Mouse (Mus musculus) embryo, embryonic 11.5 days (tissue): ENCODE measurements around the gene Josd1.
A peak's percentile ranks its signal among the peaks of the same experiment; 100 is the strongest.
"Not testable (repeated sequence)": the region's sequence is repeated elsewhere in the genome, so short reads cannot be mapped to it uniquely, and the experiment has no call there.

Experiments
- DNase-seq: peaks from one replicate; pipeline ENCODE4 v3.0.0-alpha.2; 2012; ENCODE audit warnings: low read depth, low spot score

Josd1 gene

DNA sequence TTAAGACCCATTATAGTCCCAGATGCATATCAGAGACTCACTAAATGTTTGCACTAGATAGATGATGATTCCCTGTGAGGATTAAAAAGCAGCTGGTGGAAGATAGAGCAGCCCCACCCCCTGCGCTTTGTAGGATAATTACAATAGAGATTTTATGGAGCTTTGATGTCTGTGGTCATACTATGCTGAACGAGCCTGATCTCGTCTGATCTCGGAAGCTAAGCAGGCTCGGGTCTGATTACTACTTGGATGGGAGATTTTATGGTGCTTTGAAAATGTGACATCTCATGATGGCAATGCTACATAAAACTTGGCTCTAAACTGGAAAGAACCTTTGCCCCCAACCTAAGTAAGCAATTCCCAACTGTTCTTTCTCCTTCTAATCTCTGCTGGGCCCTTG is 4.6 kb upstream of the Josd1 start:
- no peak for DNase-seq

DNA sequence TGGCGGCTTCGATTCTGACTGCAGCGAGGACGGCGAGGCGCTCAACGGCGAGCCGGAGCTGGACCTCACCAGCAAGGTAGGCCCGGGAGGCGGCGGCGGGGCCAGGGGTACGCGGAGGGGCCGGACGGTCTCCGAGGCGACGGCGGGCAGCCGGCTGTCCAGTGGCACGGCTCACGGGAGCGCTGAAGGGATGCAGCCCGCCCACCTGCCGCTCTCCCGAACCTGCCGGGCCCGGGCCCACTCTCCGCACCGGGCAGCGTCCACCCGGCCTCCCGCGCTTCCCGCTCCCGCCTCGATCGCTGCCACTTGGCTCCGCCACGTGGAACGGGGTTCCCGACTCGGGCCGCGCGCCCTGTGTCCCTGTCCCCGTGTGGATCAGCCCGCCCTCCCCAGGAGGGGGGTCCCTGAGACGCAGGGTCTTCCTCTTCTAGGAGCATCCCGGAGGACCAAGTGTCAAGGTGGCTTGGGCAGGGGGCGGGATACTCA is 3.3 kb upstream of the Josd1 start:
- DNase-seq = no peak

DNA sequence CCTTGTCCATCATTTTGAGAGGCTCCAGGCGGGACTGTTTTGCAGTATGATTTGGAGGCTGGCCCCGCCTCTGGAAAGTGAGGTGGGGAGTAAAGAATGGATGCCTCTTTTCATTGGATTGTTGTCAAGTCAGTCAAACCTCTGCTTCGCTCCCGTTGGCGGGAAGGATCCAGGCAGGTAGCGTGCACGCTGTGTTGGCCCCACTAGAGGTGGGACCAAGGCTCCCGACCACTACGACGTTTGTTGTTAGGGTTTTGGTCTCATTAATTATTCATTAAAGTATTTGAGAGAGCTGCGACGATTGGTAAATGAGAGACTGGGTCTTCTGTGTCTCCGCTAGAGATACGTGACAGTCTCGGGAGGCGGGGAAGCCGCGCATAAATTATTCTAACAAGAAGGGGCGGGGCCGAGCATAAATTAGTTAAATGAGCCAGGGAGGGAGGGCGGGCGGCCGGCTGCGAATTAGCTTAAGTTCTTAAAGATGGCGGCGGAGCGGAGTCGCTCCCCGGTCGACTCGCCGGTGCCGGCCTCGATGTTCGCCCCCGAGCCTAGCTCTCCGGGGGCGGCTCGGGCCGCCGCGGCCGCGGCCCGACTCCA is 2.8 kb upstream of the Josd1 start, which contains the start of gene Gtpbp1:
TSS of gene Gtpbp1 (plus strand) at position 420 of the 597 bp plus-strand sequence.
- peak; percentile 98 for DNase-seq

DNA sequence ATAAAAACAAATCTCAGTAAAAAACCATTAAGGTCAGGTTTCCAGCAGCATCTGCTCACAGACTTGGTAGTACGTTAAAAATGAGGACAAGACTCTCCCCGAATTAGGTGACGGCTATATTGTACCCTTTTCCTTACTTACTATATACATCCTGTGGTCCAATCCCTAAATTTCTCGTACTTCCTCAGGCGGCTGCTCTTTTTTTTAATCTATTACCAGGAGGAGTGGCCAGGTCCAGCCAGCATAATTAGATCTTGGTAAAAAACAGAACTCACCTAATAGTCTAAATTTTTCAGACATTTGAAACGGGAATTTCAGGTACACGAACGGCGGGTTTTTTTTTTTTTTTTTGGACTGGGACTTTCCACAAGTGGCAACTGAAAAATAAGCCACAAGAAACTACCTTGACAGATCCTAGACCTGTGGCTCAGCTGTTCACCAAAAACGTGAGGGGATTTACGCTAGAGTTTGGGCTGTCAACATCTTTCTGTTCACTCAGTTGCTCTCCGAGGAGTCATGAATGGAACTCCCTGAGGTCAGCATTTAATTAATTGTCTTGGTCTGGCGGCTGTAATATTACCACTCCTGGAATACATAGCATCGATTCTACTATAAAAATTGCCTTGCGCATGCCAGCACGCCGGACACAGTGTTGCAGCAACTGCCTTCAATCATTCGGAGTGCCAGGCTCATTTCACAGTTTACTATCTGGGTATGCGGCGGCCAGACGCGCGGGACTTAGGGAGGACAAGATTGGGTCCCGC is 2.1 kb upstream of the Josd1 start:
- no peak for DNase-seq

DNA sequence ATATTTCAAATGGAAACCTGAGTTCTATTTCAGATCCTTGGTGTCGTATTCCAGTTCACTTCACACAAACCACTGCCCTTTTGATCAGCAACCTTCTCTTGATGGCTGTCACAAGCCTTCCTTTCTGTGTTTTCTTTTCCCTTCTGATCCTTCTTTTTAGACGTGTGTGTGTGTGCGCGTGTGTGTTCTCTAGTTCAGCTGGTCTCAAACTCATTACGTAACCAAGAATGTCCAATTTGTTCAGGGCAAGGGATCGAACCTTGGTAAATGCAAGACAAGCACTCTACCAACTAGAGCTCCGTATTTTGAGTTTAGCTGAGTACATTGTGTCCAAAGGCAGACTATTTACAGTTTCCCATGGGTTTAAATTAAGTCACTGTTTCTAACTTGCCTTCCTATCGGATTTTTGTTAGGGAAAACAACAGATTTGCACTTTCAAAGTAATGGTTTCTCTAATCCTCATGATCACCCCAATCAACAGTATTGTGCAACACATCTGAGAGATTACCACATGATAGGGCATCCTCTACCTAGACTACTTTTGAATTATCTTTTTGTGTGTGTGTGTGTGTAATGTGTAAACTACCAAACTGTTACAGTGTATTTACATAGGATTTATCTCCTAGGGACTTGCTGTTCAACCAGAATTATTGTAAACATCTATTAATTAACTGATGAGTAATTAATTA is 693 bp upstream of the Josd1 start:
- DNase-seq = no peak

DNA sequence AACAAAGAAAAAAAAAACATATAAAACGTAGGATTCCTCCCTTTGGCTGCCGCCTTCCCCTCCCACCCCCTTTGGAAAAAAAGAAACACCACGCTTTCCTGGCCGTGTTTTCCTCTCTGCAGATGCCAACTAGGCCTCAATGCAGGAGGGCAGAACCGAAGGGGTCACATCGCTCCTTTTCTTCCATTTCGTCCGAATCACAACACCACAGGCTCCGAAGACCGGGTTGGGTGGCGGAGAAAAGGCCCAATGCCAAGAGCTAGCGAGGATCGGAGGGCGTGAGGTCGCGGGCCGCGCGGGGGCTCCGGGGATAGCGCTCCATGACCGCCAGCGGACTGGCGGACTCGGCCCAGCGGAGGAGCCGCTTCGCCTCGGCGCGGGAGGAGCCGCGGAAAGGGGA is 544 bp downstream of the Josd1 start:
- peak; percentile 16 for DNase-seq

DNA sequence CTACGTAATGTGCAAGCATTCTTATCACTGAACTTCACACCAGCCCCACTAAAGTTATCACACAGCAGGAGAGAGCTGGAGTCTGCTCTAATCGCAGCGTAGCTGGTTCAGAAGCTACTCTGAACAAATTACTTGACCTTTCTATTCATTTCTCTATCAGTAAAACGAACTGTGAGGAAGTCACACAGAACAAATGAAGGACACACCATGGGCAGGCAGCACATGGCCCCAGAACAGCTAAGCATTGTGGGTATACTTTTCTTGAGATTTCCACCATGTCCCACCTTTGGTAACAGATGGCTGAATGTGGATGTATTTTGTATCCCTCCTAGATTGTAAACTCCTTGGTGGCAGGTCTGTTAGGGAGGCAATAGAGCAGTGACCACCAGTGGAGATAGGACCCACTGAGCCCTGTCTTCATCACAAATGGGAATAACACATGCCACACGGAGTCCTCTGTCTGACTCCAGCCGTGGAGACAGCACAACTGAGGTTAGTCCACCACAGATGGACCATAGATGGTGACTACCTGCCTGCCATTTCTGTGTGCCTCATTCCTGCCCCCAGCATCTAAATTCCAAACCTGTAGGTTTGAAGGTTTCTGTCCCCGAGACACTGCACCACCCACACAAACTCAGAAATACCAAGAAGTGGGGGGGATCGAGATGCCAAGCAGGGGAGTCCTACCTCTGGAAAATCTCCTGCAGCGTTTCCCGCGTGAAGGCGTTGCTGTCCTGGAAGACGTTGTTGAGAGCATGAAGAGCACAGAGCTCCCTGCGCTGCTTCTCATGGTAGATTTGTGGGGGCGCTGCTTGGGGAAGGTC is 1.5 kb downstream of the Josd1 start:
- DNase-seq = no peak

DNA sequence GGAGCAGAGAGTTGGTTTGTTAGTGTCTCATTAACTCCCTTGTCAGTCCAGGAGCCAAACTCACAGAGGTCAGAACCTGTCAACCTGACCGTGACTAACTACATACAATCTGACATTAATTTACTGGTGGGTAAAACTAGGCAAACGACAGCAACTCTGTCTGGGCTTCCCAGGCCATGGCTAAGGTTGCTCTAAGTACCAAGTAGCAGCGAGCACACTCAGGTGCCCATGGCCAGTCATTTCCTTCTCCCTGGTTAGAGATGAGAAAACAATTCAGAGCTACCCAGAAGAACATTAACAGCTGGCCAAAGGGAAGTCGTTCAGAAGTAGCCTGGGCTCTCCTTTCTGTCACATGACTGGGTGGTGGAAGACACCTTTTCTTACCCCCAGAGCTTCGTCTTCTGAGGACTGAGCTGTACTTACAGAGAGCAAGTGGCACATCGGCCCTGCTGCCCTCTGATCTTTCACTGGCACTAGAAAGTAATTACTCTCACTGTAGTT is 2.5 kb downstream of the Josd1 start:
- DNase-seq = no peak

DNA sequence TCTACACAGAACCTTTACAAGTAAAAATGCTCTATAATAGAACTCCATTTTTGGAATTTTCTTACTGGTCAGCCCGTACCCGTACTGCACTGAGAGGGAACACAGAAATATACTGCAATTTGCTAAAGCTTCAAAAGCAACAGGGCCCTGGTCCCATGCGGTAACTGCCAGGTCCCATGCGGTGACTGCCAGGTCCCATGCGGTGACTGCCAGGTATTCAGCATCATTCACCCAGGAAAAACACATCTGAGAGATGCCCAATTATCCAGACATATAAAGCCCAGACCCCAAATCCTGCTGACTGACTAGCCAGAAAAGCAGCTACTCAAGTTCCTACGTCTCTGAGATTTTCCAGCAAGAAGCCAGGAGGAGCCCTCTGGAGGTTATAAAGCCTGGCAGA is 3.1 kb downstream of the Josd1 start:
- DNase-seq = no peak

DNA sequence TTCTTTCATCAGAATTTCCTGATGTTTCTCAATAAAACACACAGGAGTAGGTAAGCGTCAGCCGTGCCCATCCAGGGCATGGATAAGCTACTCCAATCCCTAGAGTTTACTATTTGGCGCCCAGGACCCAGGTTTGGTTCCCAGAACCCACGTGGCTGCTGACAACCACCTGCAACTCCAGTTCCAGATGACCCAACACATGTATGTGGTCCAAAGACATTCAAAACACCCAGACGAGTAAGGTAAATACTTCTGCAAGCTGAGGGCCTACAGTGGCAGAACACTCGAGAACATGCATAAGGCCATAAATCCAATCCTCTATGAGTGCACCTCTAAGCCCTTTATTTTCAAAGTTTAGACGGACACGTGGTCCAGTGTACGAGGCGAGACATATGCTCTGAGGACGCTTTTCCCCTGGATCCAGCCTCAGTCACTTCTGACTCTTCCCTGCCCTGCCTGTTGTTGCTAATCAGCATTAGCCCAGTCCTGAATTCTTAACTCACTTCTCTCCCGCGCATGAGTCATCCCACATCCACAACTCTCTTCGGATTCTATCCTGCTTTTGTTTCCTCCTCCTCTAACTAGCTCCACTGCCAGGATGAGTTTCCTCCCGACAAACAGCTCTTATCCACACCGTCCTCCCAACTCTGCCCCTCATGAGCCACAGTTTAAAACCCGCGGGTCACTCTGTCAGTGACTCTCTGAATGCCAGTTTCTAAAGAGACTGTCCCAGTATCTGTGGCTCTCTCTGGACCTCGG is 3.8 kb downstream of the Josd1 start:
- DNase-seq = no peak

DNA sequence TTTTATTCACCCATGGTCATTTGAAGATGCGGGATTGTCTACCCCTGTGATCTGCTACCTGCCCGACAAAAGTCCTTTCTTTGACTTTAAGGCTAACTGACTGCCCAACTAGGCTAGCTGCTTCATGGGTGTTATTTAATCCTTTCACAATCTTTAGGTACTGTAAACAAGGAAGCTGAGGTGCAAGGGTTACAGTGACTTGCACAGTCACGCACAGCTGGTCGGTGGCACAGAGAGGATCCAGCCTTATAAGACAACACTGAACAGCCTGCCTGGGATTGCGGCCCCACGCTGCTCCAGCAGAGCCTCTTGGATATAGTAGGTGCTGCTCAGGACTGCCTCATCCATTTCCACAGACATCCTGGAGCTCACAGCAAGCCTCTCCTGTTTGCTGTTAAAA is 4.6 kb downstream of the Josd1 start:
- DNase-seq = no peak

DNA sequence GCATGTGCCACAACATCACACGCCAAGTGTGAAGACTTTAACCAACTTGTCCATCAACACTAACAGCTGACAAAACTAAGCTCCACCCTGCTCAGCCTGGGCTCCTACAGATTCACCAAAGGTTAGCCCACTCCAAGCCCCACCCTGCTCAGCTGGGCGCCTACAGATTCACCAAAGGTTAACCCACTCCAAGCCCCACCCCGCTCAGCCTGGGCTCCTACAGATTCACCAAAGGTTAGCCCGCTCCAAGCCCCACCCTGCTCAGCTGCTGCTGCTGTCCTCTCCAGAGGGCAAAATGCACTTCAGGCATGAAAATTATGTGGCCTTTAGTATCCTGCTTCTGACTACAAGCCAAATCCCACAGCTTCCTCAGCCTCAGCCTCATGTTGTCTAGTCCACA is 5.7 kb downstream of the Josd1 start:
- no peak for DNase-seq

DNA sequence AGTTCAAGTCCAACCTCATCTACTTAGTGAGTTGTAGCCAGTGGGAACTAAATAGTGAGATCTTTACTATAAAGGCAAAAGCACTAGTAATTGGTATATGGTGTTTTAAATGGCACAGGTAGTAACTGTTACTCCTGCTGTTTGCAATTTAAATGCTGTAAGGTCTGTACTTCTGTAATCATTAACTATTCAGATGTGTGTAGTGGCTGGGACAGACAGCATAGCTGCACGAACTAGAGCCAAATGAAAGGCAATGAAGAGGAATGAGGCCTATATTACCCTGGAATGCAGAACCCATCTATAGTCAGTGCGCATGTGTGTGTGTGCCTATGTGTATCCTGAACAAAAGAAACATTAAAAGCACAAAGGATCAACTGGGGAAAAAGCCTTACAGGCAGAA is 9.8 kb downstream of the Josd1 start:
- no peak for DNase-seq

DNA sequence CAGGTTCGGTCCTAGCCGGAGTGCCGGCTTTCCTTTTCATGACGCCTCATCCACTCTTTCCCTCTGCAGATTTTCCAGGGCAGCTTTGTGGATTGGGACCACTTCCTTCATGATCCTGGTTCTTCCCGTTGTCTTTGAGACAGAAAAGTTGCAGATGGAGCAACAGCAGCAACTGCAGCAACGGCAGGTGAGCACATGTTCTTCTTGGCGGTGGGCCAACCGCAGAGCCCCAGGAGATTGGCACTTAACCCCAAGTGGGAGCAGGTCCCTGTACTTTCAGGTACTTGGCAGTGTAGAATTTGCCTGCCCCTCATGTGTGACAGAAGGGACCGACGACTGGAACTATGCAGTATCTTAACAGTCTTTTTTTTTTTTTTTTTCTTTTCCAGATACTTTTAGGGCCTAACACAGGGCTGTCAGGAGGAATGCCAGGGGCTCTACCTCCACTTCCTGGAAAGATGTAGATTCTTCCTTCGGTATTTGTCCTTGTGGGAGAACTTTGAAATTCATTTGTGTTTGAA is 15.8 kb downstream of the Josd1 start:
- not testable (repeated sequence) for DNase-seq

DNA sequence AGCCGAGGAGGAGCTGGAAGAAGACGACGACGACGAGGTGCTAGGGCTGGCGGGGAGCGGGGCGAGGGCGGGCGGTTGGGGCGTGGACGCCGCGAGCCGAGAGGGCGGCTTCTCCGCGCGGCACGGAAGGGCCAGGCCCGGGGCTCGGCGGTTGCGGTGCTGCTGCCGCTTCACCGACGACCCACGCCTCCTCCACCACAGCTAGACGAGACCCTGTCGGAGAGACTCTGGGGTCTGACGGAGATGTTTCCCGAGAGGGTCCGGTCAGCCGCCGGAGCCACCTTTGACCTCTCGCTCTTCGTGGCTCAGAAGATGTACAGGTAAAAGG is 16.8 kb downstream of the Josd1 start:
- no peak for DNase-seq

DNA sequence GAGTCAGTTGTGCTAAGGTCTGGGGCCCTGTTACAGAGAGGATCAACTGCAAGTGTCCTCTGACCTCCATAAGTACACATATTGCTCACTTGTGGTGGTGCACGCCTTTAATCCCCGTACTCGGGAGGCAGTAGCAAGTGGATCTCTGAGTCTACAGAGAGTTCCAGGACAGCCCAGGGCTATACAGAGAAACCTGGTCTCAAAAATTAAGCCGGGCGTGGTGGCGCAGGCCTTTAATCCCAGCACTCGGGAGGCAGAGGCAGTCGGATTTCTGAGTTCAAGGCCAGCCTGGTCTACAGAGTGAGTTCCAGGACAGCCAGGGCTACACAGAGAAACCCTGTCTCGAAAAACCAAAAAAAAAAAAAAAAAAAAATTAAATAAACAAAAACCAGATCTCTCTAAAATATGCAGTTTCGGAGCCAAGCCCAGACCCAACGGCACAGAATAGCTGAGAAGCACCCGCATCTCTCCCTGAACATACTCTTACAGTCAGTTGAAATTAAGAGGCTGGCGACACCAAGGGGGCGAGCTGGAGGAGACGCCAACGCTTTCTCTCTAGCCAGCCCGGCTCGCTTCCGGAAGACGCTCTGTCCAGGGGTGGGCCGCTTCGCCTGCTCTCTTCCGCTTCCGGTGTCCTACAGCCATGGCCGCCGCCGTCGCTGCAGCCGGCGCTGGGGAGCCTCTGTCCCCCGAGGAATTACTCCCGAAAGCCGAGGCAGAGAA is 17.3 kb downstream of the Josd1 start, which contains the start of gene Tomm22:
TSS of gene Tomm22 (plus strand) at position 613 of the 723 bp plus-strand sequence.
- peak; percentile 79 for DNase-seq

DNA sequence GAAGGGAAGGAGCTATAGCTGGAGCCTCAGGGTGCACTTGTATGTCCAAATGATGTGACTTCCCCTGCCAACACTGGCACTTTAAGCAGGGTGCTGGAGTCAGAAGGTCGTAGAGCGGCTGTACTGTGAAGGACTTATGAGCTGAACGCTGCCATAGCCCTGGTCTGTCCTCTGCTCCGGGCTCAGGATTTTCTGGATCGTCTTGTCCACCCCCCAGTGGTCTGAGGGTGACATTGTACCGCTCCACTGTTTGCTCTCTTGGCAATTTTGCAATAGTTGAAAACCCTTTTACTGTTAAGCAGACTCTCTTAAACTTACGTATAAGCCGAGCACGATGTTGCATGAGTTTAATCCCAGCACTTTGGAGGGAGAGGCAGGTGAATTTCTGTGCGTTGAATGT is 18.5 kb downstream of the Josd1 start:
- DNase-seq = no peak

DNA sequence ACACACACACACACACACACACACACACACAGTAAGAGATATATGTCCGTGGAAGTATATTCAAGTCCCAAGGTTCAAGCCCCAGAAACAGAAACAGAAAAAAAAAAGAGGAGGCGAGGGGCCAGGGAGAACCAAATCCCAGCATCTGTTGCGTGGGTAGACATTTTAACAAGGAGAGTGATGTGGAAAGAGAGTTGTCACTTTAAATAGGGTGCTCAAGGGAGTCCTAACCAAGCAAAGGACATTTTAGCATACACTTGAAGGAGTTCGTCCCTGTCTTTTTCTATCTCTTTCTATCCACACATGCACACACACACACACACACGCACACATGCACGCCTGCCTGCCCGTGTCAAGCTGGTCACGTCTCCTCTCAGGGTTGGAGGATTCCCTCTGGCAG is 23.1 kb downstream of the Josd1 start:
- no peak for DNase-seq

DNA sequence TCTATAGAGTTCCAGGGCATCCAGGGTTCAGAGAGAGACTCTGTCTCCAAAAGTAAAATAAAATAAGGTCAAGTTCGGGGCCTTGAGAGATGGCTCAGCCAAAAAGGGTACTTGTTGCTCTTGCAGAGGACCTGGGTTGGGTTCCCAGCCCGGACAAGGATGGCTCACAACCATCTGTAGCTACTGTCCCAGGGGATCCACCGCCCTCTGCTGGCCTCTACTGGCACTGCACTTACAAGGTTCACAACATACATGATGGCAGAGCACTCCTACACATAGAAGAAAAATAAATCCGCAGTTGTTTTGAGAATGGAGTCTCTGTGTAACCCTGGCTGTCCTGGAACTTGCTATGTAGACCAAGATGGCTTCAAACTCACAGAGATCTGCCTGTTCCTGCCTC is 25.9 kb downstream of the Josd1 start:
- no peak for DNase-seq
